In genomic region chr11:115490441-115491355, GRCm38 (mm10) we compare ENCODE assay signal across 8 mouse cellular contexts. TPM values are rescaled to one million over a fixed set of nuclear protein-coding genes. Genes with fewer than 3 reads are reported as not detected.
A peak's percentile ranks its signal among the peaks of the same experiment; 100 is the strongest.
DNase-seq lines count a peak whose midpoint lies in the region; ATAC-seq and TF ChIP-seq lines count a peak whose summit lies in the region.

No protein-coding gene starts in this region.

- H3K9ac ChIP-seq in heart, embryonic 14.5 days (ENCODE audit: low read length), result peak overlapping the region; percentile 76
- H3K9ac ChIP-seq in liver, embryonic 11.5 days (ENCODE audit: low read depth, low read length), result peak overlapping the region; percentile 73

- peaks cover 4 to 14% of the 10 kb centered on the region in 2 experiments for H3K4me1 ChIP-seq in heart, embryonic 14.5 days (ENCODE audit: control insufficient read depth in 2 of 2, insufficient read depth in 2 of 2, low read length in 2 of 2)
- H3K4me1 ChIP-seq in G1E (ENCODE audit: insufficient read depth, low read depth, low read length), result peaks cover 50% of the 10 kb centered on the region
- H3K4me1 ChIP-seq in forebrain, embryonic 10.5 days, result peaks cover 36% of the 10 kb centered on the region
- peaks cover 16% of the 10 kb centered on the region for H3K4me1 ChIP-seq in liver, embryonic 11.5 days (replicated peaks; ENCODE audit: control insufficient read depth, insufficient read depth, low read length)

- ATAC-seq in heart, embryonic 14.5 days (ENCODE audit: insufficient number of reproducible peaks, insufficient read depth, low FRiP score, low read depth), result no peak
- ATAC-seq in G1E (ENCODE audit: extremely low read depth, insufficient number of reproducible peaks, low FRiP score, poor library complexity, severe bottlenecking), result no peak
- ATAC-seq in liver, embryonic 11.5 days (replicated peaks; ENCODE audit: low FRiP score), result peak; percentile 24; the same call in 1 of the 2 replicates

- WGBS in heart, embryonic 14.5 days, result 22% methylated on average over 25 of the region's 25 CpGs
- 31% methylated on average over 25 of the region's 25 CpGs for WGBS in forebrain, embryonic 10.5 days
- WGBS in liver, embryonic 11.5 days, result 25% methylated on average over 25 of the region's 25 CpGs

- H3K4me3 ChIP-seq in heart, embryonic 14.5 days (ENCODE audit: control insufficient read depth in 1 of 2, insufficient read depth in 1 of 2, low read depth in 1 of 2, low read length in 2 of 2), result peak overlapping the region; percentile 66 to 93
- peak overlapping the region; percentile 85 for H3K4me3 ChIP-seq in G1E (ENCODE audit: low read depth, low read length)
- H3K4me3 ChIP-seq in forebrain, embryonic 10.5 days, result peak overlapping the region; percentile 78
- H3K4me3 ChIP-seq in liver, embryonic 11.5 days (ENCODE audit: low read depth, low read length), result peak overlapping the region; percentile 65

- TF ChIP-seq CTCF in G1E (IDR thresholded peaks at IDR 0.05; ENCODE audit: low read depth, low read length), result 0 out of 2 replicates have a peak, but pooled peaks have one; percentile 27

- H3K27ac ChIP-seq in heart, embryonic 14.5 days (replicated peaks in 1 of 2; ENCODE audit: control insufficient read depth in 1 of 2, insufficient read depth in 1 of 2, low read depth in 2 of 2, low read length in 2 of 2), result peak overlapping the region in 1 of 2 experiments; percentile 68; a peak in 1 of 4 replicates
- peak overlapping the region; percentile 88 for H3K27ac ChIP-seq in forebrain, embryonic 10.5 days
- peak overlapping the region; percentile 65; the same call in 1 of the 2 replicates for H3K27ac ChIP-seq in liver, embryonic 11.5 days (ENCODE audit: low read depth, low read length)

- H3K4me2 ChIP-seq in heart, embryonic 14.5 days (ENCODE audit: low read length), result peak overlapping the region; percentile 87
- peak overlapping the region; percentile 79 for H3K4me2 ChIP-seq in liver, embryonic 11.5 days

- peaks cover 10% of the 10 kb centered on the region for H3K36me3 ChIP-seq in heart, embryonic 14.5 days (ENCODE audit: control insufficient read depth, insufficient read depth, low read length)
- peaks cover 46% of the 10 kb centered on the region for H3K36me3 ChIP-seq in G1E (replicated peaks)
- peaks cover 22% of the 10 kb centered on the region for H3K36me3 ChIP-seq in forebrain, embryonic 10.5 days (replicated peaks)
- H3K36me3 ChIP-seq in liver, embryonic 11.5 days (ENCODE audit: control insufficient read depth, insufficient read depth, low read length), result peaks cover 9% of the 10 kb centered on the region

- no peaks in the 10 kb centered on the region for H3K27me3 ChIP-seq in heart, embryonic 14.5 days (ENCODE audit: control insufficient read depth, insufficient read depth, low read length)
- H3K27me3 ChIP-seq in G1E (ENCODE audit: insufficient read depth, low read length), result no peaks in the 10 kb centered on the region
- peaks cover 8% of the 10 kb centered on the region for H3K27me3 ChIP-seq in forebrain, embryonic 10.5 days (ENCODE audit: poor library complexity, severe bottlenecking)
- no peaks in the 10 kb centered on the region for H3K27me3 ChIP-seq in liver, embryonic 11.5 days (replicated peaks; ENCODE audit: control insufficient read depth, insufficient read depth, low read length)

- DNase-seq in heart, adult 8-10 months (ENCODE audit: low spot score), result no peak
- no peak for DNase-seq in G1E (ENCODE audit: low spot score)
- DNase-seq in forebrain, embryonic 10.5 days (ENCODE audit: extremely low spot score, low spot score), result no peak
- no peak for DNase-seq in liver, embryonic 11.5 days (ENCODE audit: low spot score)
- DNase-seq in right cerebral cortex, postnatal 4 days, result no peak
- DNase-seq in layer of hippocampus, postnatal 10 days (ENCODE audit: low spot score in 2 of 2), result no peak
- no peak for DNase-seq in gastrocnemius, adult 8-10 months (ENCODE audit: low spot score in 2 of 2)

- no peaks in the 10 kb centered on the region for H3K9me3 ChIP-seq in heart, embryonic 14.5 days (ENCODE audit: control insufficient read depth, low read length)
- no peaks in the 10 kb centered on the region for H3K9me3 ChIP-seq in G1E (replicated peaks)
- H3K9me3 ChIP-seq in forebrain, embryonic 10.5 days, result no peaks in the 10 kb centered on the region
- H3K9me3 ChIP-seq in liver, embryonic 11.5 days (ENCODE audit: control insufficient read depth, low read length), result no peaks in the 10 kb centered on the region

RNA-seq across cellular contexts. Expression of gene Nt5c, which starts 1.0 kb away (rescaled TPM):
- polyA plus RNA-seq in heart, embryonic 14.5 days (2014; fragmentation: Nextera tagmentation; extraction: Ambion mirVana), result 54.5 and 56.2 TPM in 2 replicates
- 10 to 100 TPM in 2 of 4 experiments, 1 to 10 TPM in 2; 8.7 to 14.9 (median 10.1) TPM for total RNA-seq in heart, adult 8-10 months (2022)
- total RNA-seq in G1E (2014; fragmentation: Nextera tagmentation), result 43.7 and 47.1 TPM in 2 replicates
- 145 and 161 TPM in 2 replicates for total RNA-seq in G1E (2017)
- 67.4 and 118 TPM in 2 replicates for polyA plus RNA-seq in G1E (2012)
- polyA plus RNA-seq in forebrain, embryonic 10.5 days (2016; fragmentation: Nextera tagmentation; extraction: Ambion mirVana), result 93.2 and 94.5 TPM in 2 replicates
- 96.8 and 105 TPM in 2 replicates for polyA plus RNA-seq in liver, embryonic 11.5 days (2014; fragmentation: Nextera tagmentation; extraction: Ambion mirVana)
- total RNA-seq in layer of hippocampus, postnatal 10 days (2021), result 10 to 100 TPM; 79.9 to 81.3 TPM
- 1 to 10 TPM; 5.4 to 7.4 (median 6.6) TPM for total RNA-seq in gastrocnemius, adult 8-10 months (2022)

RNA-seq across cellular contexts. Expression of gene Armc7, which starts 15.2 kb away (rescaled TPM):
- 5.5 and 7.5 TPM in 2 replicates for polyA plus RNA-seq in heart, embryonic 14.5 days (2014; fragmentation: Nextera tagmentation; extraction: Ambion mirVana)
- total RNA-seq in heart, adult 8-10 months (2022), result 1 to 10 TPM; 1.2 to 2.2 (median 1.9) TPM
- total RNA-seq in G1E (2014; fragmentation: Nextera tagmentation), result 6.0 and 8.4 TPM in 2 replicates
- total RNA-seq in G1E (2017), result 5.9 and 7.8 TPM in 2 replicates
- polyA plus RNA-seq in G1E (2012), result 24.4 and 29.0 TPM in 2 replicates
- polyA plus RNA-seq in forebrain, embryonic 10.5 days (2016; fragmentation: Nextera tagmentation; extraction: Ambion mirVana), result 8.1 and 8.2 TPM in 2 replicates
- polyA plus RNA-seq in liver, embryonic 11.5 days (2014; fragmentation: Nextera tagmentation; extraction: Ambion mirVana), result 5.7 and 6.0 TPM in 2 replicates
- 10 to 100 TPM; 10.3 to 11.1 TPM for total RNA-seq in layer of hippocampus, postnatal 10 days (2021)
- 1 to 10 TPM; 1.0 to 1.8 (median 1.5) TPM for total RNA-seq in gastrocnemius, adult 8-10 months (2022)

RNA-seq across cellular contexts. Expression of gene Jpt1, which starts 23.5 kb away (rescaled TPM):
- 511 and 538 TPM in 2 replicates for polyA plus RNA-seq in heart, embryonic 14.5 days (2014; fragmentation: Nextera tagmentation; extraction: Ambion mirVana)
- total RNA-seq in heart, adult 8-10 months (2022), result 100 to 1,000 TPM; 114 to 126 (median 121) TPM
- total RNA-seq in G1E (2014; fragmentation: Nextera tagmentation), result 172 and 222 TPM in 2 replicates
- total RNA-seq in G1E (2017), result 186 and 196 TPM in 2 replicates
- polyA plus RNA-seq in G1E (2012), result 202 and 218 TPM in 2 replicates
- 719 and 771 TPM in 2 replicates for polyA plus RNA-seq in forebrain, embryonic 10.5 days (2016; fragmentation: Nextera tagmentation; extraction: Ambion mirVana)
- 435 and 437 TPM in 2 replicates for polyA plus RNA-seq in liver, embryonic 11.5 days (2014; fragmentation: Nextera tagmentation; extraction: Ambion mirVana)
- total RNA-seq in layer of hippocampus, postnatal 10 days (2021), result 100 to 1,000 TPM; 315 to 332 TPM
- total RNA-seq in gastrocnemius, adult 8-10 months (2022), result 10 to 100 TPM; 64.3 to 70.0 (median 66.3) TPM

RNA-seq across cellular contexts. Expression of gene Slc16a5, which starts 28.4 kb away (rescaled TPM):
- polyA plus RNA-seq in heart, embryonic 14.5 days (2014; fragmentation: Nextera tagmentation; extraction: Ambion mirVana), result 0.08 and 0.26 TPM in 2 replicates
- total RNA-seq in heart, adult 8-10 months (2022), result not detected
- not detected in 2 replicates for total RNA-seq in G1E (2014; fragmentation: Nextera tagmentation)
- total RNA-seq in G1E (2017), result 0.05 TPM in 1 of 2 replicates, not detected in the other
- polyA plus RNA-seq in G1E (2012), result not detected in 2 replicates
- 0.19 and 0.20 TPM in 2 replicates for polyA plus RNA-seq in forebrain, embryonic 10.5 days (2016; fragmentation: Nextera tagmentation; extraction: Ambion mirVana)
- polyA plus RNA-seq in liver, embryonic 11.5 days (2014; fragmentation: Nextera tagmentation; extraction: Ambion mirVana), result not detected in 2 replicates
- total RNA-seq in layer of hippocampus, postnatal 10 days (2021), result not detected
- not detected for total RNA-seq in gastrocnemius, adult 8-10 months (2022)

RNA-seq across cellular contexts. Expression of gene Sumo2, which starts 45.4 kb away (rescaled TPM):
- polyA plus RNA-seq in heart, embryonic 14.5 days (2014; fragmentation: Nextera tagmentation; extraction: Ambion mirVana), result 600 and 636 TPM in 2 replicates
- total RNA-seq in heart, adult 8-10 months (2022), result 100 to 1,000 TPM; 166 to 179 (median 176) TPM
- total RNA-seq in G1E (2014; fragmentation: Nextera tagmentation) (491 and 596 TPM in 2 replicates), G1E (2017) (642 and 699 TPM in 2 replicates)
- 393 and 421 TPM in 2 replicates for polyA plus RNA-seq in G1E (2012)
- 1,497 and 1,498 TPM in 2 replicates for polyA plus RNA-seq in forebrain, embryonic 10.5 days (2016; fragmentation: Nextera tagmentation; extraction: Ambion mirVana)
- polyA plus RNA-seq in liver, embryonic 11.5 days (2014; fragmentation: Nextera tagmentation; extraction: Ambion mirVana), result 874 and 889 TPM in 2 replicates
- total RNA-seq in layer of hippocampus, postnatal 10 days (2021), result 100 to 1,000 TPM; 407 to 415 TPM
- total RNA-seq in gastrocnemius, adult 8-10 months (2022), result 100 to 1,000 TPM; 138 to 163 (median 141) TPM
